Mouse (Mus musculus): Measurements from ENCODE around the gene Nudt8.
"Not testable (repeated sequence)": the region's sequence is repeated elsewhere in the genome, so short reads cannot be mapped to it uniquely, and the experiment has no call there.

DNA sequence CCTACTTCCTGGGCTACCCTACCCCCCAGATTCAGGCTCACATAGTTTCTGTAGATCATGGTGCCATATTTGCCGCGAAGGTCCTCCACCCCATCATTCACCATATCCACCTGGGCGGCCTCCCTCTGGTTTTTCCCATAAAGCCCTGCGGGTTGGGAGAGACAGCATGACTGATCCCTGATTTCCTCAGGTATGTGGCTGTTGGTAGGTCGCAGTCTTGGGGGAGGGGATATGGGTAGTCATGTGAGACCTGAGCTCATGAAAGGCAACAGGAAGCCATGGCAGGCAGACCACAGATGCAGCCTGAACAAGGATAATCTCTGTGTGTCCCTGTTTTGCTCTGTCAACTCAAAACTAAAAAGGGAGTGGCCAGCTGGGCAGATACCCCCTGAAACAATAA lies 40.6 kb downstream of the Nudt8 start:
- not testable (repeated sequence) for TF ChIP-seq CTCF (conservative IDR thresholded peaks at IDR 0.05; ENCODE audit: insufficient read depth, insufficient read length, low read depth, low read length); POLR2A (IDR thresholded peaks at IDR 0.05; ENCODE audit: low read depth, low read length)
